Mouse (Mus musculus): ENCODE data around the gene Mcl1. TPM values are rescaled to one million over a fixed set of nuclear protein-coding genes. Genes with fewer than 3 reads are reported as not detected.
"Not testable (repeated sequence)": the region's sequence is repeated elsewhere in the genome, so short reads cannot be mapped to it uniquely, and the experiment has no call there.

Gene Mcl1
- total RNA-seq, 2 experiments from 2014 or later = 151 to 156 TPM

GRCm38 (mm10) chr3:95648016-95648415, 10.6 kb upstream of the Mcl1 start:
- intact Hi-C loops (cut with DNase I) = no loop called here
- DNase-seq = no peak

GRCm38 (mm10) chr3:95650276-95651032, 8.1 kb upstream of the Mcl1 start:
- intact Hi-C loops (cut with DNase I) = no loop called here
- peak; percentile 62 to 73 for DNase-seq

- no peak for DNase-seq
- intact Hi-C loops (cut with DNase I) = no loop called here
These were observed 7.6 kb upstream of the Mcl1 start for GRCm38 (mm10) chr3:95651033-95651373.

- peak in 1 of 2 experiments; percentile 10 for DNase-seq
- intact Hi-C loops (cut with DNase I) = no loop called here
These were observed 7.0 kb upstream of the Mcl1 start for GRCm38 (mm10) chr3:95651391-95652203.

- intact Hi-C loops (cut with DNase I) = no loop called here
- DNase-seq = no peak
These were observed 6.3 kb upstream of the Mcl1 start for GRCm38 (mm10) chr3:95652204-95652811.

- intact Hi-C loops (cut with DNase I) = no loop called here
- DNase-seq = no peak
These were observed 5.7 kb upstream of the Mcl1 start for GRCm38 (mm10) chr3:95652871-95653270.

GRCm38 (mm10) chr3:95653473-95654034, 5.0 kb upstream of the Mcl1 start:
- DNase-seq = no peak
- intact Hi-C loops (cut with DNase I) = no loop called here

GRCm38 (mm10) chr3:95654371-95654770, 4.2 kb upstream of the Mcl1 start:
- DNase-seq; intact Hi-C loops (cut with DNase I): not testable (repeated sequence)

GRCm38 (mm10) chr3:95655437-95655836, 3.2 kb upstream of the Mcl1 start:
- DNase-seq = no peak
- intact Hi-C loops (cut with DNase I) = no loop called here

- no peak for DNase-seq
- intact Hi-C loops (cut with DNase I) = no loop called here
These were observed 1.5 kb upstream of the Mcl1 start for GRCm38 (mm10) chr3:95657108-95657507.

GRCm38 (mm10) chr3:95657711-95658110, 877 bp upstream of the Mcl1 start:
- intact Hi-C loops (cut with DNase I) = no loop called here
- DNase-seq = no peak

GRCm38 (mm10) chr3:95658868-95659712, 502 bp downstream of the Mcl1 start:
- intact Hi-C loops (cut with DNase I) = loop anchor here (1.0 kb wide), 1 partner anchor 16 kb away; no protein-coding TSS in a partner anchor

GRCm38 (mm10) chr3:95659948-95660347, 1.4 kb downstream of the Mcl1 start:
- no peak for DNase-seq
- intact Hi-C loops (cut with DNase I) = loop anchor here (1.0 kb wide), 1 partner anchor 15 kb away; no protein-coding TSS in a partner anchor

More at GRCm38 (mm10) chr3:95658868-95659712, 502 bp downstream of the Mcl1 start:
- DNase-seq = peak; percentile 78 to 85

- intact Hi-C loops (cut with DNase I) = no loop called here
- no peak for DNase-seq
These were observed 2.3 kb downstream of the Mcl1 start for GRCm38 (mm10) chr3:95660788-95661478.

- intact Hi-C loops (cut with DNase I) = no loop called here
- DNase-seq = no peak
These were observed 3.5 kb downstream of the Mcl1 start for GRCm38 (mm10) chr3:95661945-95662715.

- intact Hi-C loops (cut with DNase I) = no loop called here
- peak in 1 of 2 experiments; percentile 35 for DNase-seq
These were observed 4.3 kb downstream of the Mcl1 start for GRCm38 (mm10) chr3:95662724-95663449.

- no peak for DNase-seq
These were observed 4.9 kb downstream of the Mcl1 start for GRCm38 (mm10) chr3:95663486-95663885.

More at GRCm38 (mm10) chr3:95663486-95663885, 4.9 kb downstream of the Mcl1 start:
- intact Hi-C loops (cut with DNase I) = no loop called here
